Mouse (Mus musculus): ENCODE data around the gene Phf21b. TPM values are rescaled to one million over a fixed set of nuclear protein-coding genes. Genes with fewer than 3 reads are reported as not detected.
A peak's percentile ranks its signal among the peaks of the same experiment; 100 is the strongest.
"Not testable (repeated sequence)": the region's sequence is repeated elsewhere in the genome, so short reads cannot be mapped to it uniquely, and the experiment has no call there.

The Phf21b gene
- polyA plus RNA-seq, 1 experiment from 2014 or later: 0.16 TPM

DNA sequence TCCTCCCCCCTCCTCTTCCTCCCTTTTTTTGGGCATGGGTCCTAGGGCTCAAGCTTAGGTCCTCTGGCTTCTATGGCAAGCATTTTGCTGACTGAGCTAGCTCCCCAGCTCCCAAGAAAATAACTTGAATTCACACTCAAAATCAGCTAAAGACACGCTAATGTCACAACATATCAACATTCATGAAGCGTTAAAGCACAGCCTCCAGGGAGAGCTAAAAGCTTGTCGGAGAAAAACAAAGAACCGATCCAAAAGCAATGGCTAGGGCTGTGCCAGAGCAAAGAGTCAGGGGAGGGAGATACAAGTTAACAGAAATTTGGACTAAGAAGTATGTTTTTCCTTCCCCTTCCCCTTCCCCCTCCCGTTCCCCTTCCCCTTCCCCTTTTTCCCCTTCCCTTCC is 77.3 kb downstream of the Phf21b start:
- 48% methylated on average over 5 of the region's 5 CpGs for WGBS
- no peak overlapping the region for H3K4me2 ChIP-seq (replicated peaks; ENCODE audit: low read depth)

DNA sequence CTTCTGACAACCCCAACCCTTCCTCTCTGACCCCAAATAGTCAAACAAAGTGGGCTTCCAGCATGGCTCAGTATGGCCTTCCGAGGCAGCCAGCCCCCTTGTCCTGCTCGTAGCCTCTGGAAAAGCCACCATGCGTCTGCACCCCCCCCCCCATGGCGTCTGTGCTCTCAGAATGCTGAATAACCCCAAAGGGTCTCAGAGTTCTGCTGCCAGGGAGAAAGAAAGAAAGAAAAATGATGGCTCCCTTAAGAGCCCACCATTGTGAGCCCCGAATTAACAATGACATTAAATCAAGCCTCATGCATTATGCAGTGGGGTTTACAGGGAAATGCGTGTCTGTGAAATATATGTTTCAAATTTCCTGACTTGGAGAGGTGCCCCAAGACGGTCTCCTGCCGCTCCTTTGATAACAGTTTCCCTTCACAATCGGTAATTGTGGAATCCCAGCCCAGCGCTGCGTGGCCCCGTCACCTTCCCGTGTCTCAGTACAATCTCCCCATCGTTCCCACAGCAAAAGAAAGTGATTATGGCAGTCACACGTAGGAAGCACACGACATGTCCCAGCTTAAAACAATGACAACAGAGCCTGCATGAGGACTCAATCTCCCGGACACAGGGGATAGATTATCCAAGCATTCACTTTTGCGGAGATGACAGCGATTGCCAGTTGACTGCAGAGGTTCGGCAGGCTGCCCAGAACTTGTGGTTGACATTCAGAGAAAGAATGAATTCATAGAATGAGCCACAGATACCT is 80.3 kb downstream of the Phf21b start:
- Histone ChIP-seq H3K4me1 (replicated peaks; ENCODE audit: control insufficient read depth, insufficient read depth) (no peaks in the 10 kb centered on the region), H3K9ac (ENCODE audit: low read length) (no peak overlapping the region), H3K4me3 (ENCODE audit: low read depth, low read length) (no peak overlapping the region), H3K36me3 (ENCODE audit: control insufficient read depth, insufficient read depth, low read length) (no peaks in the 10 kb centered on the region), H3K27ac (replicated peaks) (no peak overlapping the region), H3K27me3 (ENCODE audit: control insufficient read depth, insufficient read depth, low read length) (no peaks in the 10 kb centered on the region), H3K9me3 (ENCODE audit: control insufficient read depth, low read length) (no peaks in the 10 kb centered on the region), H3K4me2 (replicated peaks; ENCODE audit: low read depth) (no peak overlapping the region)
- WGBS: 60% methylated on average over 20 of the region's 20 CpGs
- no peak for ATAC-seq (ENCODE audit: low FRiP score, low TSS enrichment)
- no peak for DNase-seq (ENCODE audit: low spot score)
- TF ChIP-seq EP300 (optimal IDR thresholded peaks at IDR 0.05) (no peak), CTCF (IDR thresholded peaks at IDR 0.05; ENCODE audit: low read depth) (no peak)

More for the DNA sequence above, 77.3 kb downstream of the Phf21b start:
- H3K27me3 ChIP-seq (ENCODE audit: control insufficient read depth, insufficient read depth, low read length): no peaks in the 10 kb centered on the region
- no peaks in the 10 kb centered on the region for H3K4me1 ChIP-seq (replicated peaks; ENCODE audit: control insufficient read depth, insufficient read depth)
- ATAC-seq (ENCODE audit: low FRiP score, low TSS enrichment): no peak
- H3K9me3 ChIP-seq (ENCODE audit: control insufficient read depth, low read length): no peaks in the 10 kb centered on the region
- H3K27ac ChIP-seq (replicated peaks): no peak overlapping the region
- H3K36me3 ChIP-seq (ENCODE audit: control insufficient read depth, insufficient read depth, low read length): no peaks in the 10 kb centered on the region
- no peak for DNase-seq (ENCODE audit: low spot score)
- no peak overlapping the region for H3K9ac ChIP-seq (ENCODE audit: low read length)
- no peak overlapping the region for H3K4me3 ChIP-seq (ENCODE audit: low read depth, low read length)
- TF ChIP-seq CTCF (IDR thresholded peaks at IDR 0.05; ENCODE audit: low read depth): no peak
- no peak for TF ChIP-seq EP300 (optimal IDR thresholded peaks at IDR 0.05)

DNA sequence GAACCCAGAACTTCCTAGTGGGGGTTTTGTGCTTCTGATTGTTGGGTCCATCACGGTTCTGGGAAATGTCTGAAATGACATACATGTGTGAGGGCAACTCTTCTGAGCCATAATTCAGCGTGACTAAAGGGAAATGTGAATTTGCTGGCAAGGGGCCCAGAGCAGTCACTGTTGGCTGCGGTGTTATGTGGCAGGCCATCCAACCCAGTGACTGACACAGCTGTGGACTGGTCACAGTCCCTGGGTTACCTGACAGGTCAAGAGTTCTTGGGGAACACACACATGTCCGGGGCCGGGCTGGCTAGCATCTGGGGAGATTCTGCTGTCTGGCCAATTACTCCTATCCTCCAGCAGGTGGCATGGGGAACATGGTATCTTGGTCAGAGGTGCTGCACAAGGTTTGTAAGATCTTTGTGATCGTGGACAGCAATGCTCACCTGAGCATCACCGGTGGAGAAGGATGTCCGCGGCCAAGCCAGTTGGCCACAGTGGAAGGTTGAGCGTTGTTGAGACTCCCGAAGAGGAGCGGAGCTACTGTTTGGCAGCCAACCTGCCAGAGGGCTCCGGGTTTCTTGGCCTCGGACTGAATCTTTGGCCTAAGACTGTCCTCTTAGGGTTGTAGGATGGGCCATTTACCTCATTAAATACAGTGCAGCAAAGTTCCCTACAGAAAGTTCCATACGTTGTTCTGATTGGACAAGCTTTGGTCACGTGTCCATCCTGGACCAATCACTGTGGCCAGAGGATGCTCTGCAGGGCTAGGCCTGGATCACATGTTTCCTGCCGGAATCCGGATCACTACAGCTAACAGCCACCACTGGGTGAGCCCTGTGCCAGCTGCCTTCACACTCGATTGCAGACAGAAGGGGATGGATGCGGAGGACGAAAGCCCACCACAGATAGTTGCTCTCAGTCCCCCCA is 83.4 kb downstream of the Phf21b start:
- 77% methylated on average over 21 of the region's 21 CpGs for WGBS
- DNase-seq (ENCODE audit: low spot score): no peak

DNA sequence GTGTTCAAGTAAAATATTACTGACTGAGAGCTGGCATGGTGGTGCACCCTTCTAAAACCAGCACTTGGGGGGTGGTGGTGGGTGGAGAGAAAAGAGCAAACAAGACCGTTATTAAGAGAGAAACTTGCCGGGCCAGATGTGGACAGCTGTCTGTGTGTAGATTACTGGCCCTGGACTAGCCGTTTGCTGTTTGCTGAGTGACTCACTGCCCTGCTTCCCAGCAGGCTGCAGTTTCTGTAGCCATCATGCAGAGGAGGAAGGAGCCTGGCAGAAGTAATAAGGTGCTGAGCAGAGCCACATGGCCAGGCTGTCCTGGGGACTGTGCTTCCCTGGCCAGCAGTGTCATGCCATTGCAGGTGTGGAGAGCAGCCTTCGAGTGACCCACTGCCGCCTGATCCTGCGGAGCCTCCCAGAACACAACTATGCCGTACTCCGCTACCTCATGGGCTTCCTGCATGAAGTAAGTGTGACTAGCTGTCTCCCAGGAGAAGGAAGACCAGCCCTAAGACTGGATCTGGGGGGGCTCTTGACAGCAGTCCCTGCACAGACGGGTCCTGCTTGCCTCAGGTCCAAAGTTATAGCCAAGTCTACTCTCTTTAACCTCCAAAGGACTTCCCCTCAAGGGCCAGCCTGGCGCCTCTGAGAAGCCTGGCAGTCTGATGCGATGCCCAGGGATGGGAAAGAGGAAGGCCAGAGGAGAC is 86.1 kb downstream of the Phf21b start:
- DNase-seq (ENCODE audit: low spot score): peak; percentile 61
- H3K27ac ChIP-seq (replicated peaks): no peak overlapping the region
- peak; percentile 78 for ATAC-seq (ENCODE audit: low FRiP score, low TSS enrichment)
- no peaks in the 10 kb centered on the region for H3K36me3 ChIP-seq (ENCODE audit: control insufficient read depth, insufficient read depth, low read length)
- no peaks in the 10 kb centered on the region for H3K9me3 ChIP-seq (ENCODE audit: control insufficient read depth, low read length)
- WGBS: 60% methylated on average over 11 of the region's 11 CpGs
- H3K4me1 ChIP-seq (replicated peaks; ENCODE audit: control insufficient read depth, insufficient read depth): no peaks in the 10 kb centered on the region
- no peak overlapping the region for H3K4me2 ChIP-seq (replicated peaks; ENCODE audit: low read depth)
- H3K4me3 ChIP-seq (ENCODE audit: low read depth, low read length): no peak overlapping the region
- TF ChIP-seq EP300 (optimal IDR thresholded peaks at IDR 0.05) (no peak), CTCF (IDR thresholded peaks at IDR 0.05; ENCODE audit: low read depth) (no peak)
- H3K27me3 ChIP-seq (ENCODE audit: control insufficient read depth, insufficient read depth, low read length): no peaks in the 10 kb centered on the region
- H3K9ac ChIP-seq (ENCODE audit: low read length): no peak overlapping the region

More for the DNA sequence above, 83.4 kb downstream of the Phf21b start:
- H3K36me3 ChIP-seq (ENCODE audit: control insufficient read depth, insufficient read depth, low read length): no peaks in the 10 kb centered on the region
- no peak overlapping the region for H3K4me3 ChIP-seq (ENCODE audit: low read depth, low read length)
- no peaks in the 10 kb centered on the region for H3K27me3 ChIP-seq (ENCODE audit: control insufficient read depth, insufficient read depth, low read length)
- H3K9me3 ChIP-seq (ENCODE audit: control insufficient read depth, low read length): no peaks in the 10 kb centered on the region
- no peak overlapping the region for H3K9ac ChIP-seq (ENCODE audit: low read length)
- TF ChIP-seq CTCF (IDR thresholded peaks at IDR 0.05; ENCODE audit: low read depth) (peak; percentile 66), EP300 (optimal IDR thresholded peaks at IDR 0.05) (no peak)
- no peak for ATAC-seq (ENCODE audit: low FRiP score, low TSS enrichment)
- no peak overlapping the region for H3K4me2 ChIP-seq (replicated peaks; ENCODE audit: low read depth)
- H3K4me1 ChIP-seq (replicated peaks; ENCODE audit: control insufficient read depth, insufficient read depth): no peaks in the 10 kb centered on the region
- H3K27ac ChIP-seq (replicated peaks): no peak overlapping the region

DNA sequence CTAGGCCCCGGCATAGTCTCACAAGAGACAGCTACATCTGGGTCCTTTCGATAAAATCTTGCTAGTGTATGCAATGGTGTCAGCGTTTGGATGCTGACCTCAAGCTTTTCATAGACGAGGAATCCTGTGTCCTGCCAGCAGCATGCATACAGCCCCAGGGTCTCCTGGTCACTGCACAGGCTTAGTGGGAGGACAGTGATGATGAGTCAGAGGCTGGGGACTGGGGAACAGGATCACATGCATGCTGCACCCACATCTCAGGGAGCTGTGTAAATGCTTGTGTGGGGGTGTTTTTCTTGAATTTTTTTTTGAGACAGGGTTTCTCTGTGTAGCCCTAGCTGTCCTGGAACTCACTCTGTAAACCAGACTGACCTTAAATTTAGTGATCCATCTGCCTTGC is 87.3 kb downstream of the Phf21b start:
- not testable (repeated sequence) for ATAC-seq (ENCODE audit: low FRiP score, low TSS enrichment); H3K4me1 ChIP-seq (replicated peaks; ENCODE audit: control insufficient read depth, insufficient read depth); DNase-seq (ENCODE audit: low spot score); H3K4me3 ChIP-seq (ENCODE audit: low read depth, low read length); H3K9ac ChIP-seq (ENCODE audit: low read length); H3K9me3 ChIP-seq (ENCODE audit: control insufficient read depth, low read length); H3K4me2 ChIP-seq (replicated peaks; ENCODE audit: low read depth); H3K36me3 ChIP-seq (ENCODE audit: control insufficient read depth, insufficient read depth, low read length); H3K27ac ChIP-seq (replicated peaks); H3K27me3 ChIP-seq (ENCODE audit: control insufficient read depth, insufficient read depth, low read length)
- WGBS: 56% methylated on average over 3 of the region's 4 CpGs
